Mouse (Mus musculus) cerebellum, adult 2 months (tissue): ENCODE results near the gene Iqgap2.

Experiments
- CTCF ChIP-seq: fragments of 200-500 bp; IDR thresholded peaks from 2 replicates; pipeline ENCODE4 v1.5.1; 2011; ENCODE audit warnings: low read depth, mild to moderate bottlenecking, control low read depth, low read length, moderate library complexity, borderline replicate concordance; ENCODE audit not compliant: insufficient read depth
- POLR2A ChIP-seq: fragments of 200-500 bp; IDR thresholded peaks from 2 replicates; pipeline ENCODE4 v1.6.1; 2011; ENCODE audit warnings: low read length, control low read depth, borderline replicate concordance; ENCODE audit not compliant: insufficient read depth

DNA sequence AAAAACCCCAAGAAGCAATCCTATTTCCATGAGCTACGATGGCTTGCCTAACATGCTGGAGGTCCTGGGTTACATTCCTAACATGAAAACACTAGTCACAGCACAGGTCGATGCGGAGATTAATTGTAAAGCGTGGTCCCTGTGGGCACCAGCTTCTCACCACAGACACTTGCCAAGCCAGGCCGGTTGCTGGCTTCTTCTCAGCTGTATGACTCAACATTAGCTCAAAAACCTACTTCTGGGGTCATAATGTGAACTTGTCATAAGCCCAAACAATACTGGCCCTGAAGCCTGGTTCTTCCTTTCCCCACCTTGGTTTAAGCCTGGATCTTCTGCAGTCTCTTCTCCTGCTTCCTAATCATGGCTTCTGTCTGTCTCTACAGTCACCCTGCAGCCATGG lies 306.8 kb downstream of the Iqgap2 start:
- TF ChIP-seq POLR2A (no peak), CTCF (no peak)
